Mouse (Mus musculus): ENCODE measurements around the gene Vmn1r82. TPM values are rescaled to one million over a fixed set of nuclear protein-coding genes. Genes with fewer than 3 reads are reported as not detected.

Vmn1r82 gene
- polyA plus RNA-seq (2014; fragmentation: Illumina TruSeq; extraction: RNeasy Lipid Tissue Mini Kit (QIAGEN cat#74804); ENCODE audit: low read depth, low replicate concordance): not detected

DNA sequence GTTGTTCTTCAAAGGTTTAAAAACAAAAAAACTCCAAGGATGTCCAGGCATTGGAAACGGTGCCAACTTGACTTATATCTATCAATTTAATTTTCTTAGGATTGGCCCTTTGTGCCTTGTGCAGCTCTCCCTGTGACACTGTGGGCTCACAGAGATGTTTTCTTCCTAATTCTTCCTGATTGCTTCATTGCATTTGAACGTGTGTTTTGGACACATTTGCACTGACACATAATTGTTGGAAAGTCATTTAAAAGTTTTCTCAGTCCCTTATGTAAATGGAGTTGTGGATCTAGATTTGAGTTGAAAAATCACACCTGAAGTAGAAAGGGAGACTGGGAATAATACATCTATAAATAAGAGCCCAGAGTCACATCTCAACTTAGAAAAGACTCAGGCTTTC, at the start of gene Vmn1r82:
Gene Vmn1r82, plus strand, starts transcription at position 301 of the 400 bp plus-strand sequence.

DNA sequence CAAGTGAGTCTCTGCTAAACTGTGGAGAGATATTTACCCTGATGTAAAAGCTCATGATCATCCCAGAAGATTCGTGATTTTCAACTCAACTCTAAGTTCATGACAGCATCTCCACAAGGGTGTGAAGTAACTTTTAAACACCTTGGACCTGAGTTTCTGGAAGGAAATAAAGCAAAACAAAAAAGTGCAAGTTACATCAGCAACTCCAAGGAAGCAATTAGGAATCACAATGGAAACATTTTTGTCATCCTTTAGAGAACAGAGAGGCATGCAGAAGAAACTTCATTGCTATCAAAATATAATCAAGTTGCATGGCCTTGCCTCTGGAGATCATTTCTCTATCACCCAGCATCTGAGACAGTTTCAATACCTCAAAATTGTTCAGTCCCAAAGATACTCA, 32.1 kb upstream of the Vmn1r82 start, which contains the start of gene Vmn1r81:
Gene Vmn1r81, minus strand, starts transcription at position 101 of the 400 bp plus-strand sequence.

DNA sequence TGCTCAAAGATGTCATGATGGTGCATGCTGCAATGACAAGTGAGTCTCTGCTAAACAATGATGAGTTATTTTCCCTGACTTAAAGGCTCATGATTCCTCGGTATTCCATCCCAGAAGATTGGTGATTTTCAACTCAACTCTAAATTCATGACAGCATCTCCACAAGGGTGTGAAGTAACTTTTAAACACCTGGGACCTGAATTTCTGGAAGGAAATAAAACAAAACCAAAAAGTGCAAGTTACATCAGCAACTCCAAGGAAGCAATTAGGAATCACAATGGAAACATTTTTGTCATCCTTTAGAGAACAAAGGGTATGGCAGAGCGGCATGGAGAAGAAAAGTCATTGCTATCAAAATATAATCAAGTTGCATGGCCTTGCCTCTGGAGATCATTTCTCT, 29.2 kb downstream of the Vmn1r82 start, which contains the start of gene Vmn1r83:
Gene Vmn1r83, minus strand, starts transcription at position 101 of the 400 bp plus-strand sequence.

Other genes with a start within 250 kb of the Vmn1r82 start
- gene Vmn1r78, start 150.2 kb upstream of the Vmn1r82 start, polyA plus RNA-seq (2014; fragmentation: Illumina TruSeq; extraction: RNeasy Lipid Tissue Mini Kit (QIAGEN cat#74804); ENCODE audit: low read depth, low replicate concordance): not detected
- gene Vmn1r79, start 129.2 kb upstream of the Vmn1r82 start, polyA plus RNA-seq (2014; fragmentation: Illumina TruSeq; extraction: RNeasy Lipid Tissue Mini Kit (QIAGEN cat#74804); ENCODE audit: low read depth, low replicate concordance): not detected
- not detected for gene Vmn1r80, start 111.1 kb upstream of the Vmn1r82 start, polyA plus RNA-seq (2014; fragmentation: Illumina TruSeq; extraction: RNeasy Lipid Tissue Mini Kit (QIAGEN cat#74804); ENCODE audit: low read depth, low replicate concordance)
- gene Vmn1r81, start 32.2 kb upstream of the Vmn1r82 start, polyA plus RNA-seq (2014; fragmentation: Illumina TruSeq; extraction: RNeasy Lipid Tissue Mini Kit (QIAGEN cat#74804); ENCODE audit: low read depth, low replicate concordance): not detected
- gene Vmn1r83, start 29.1 kb downstream of the Vmn1r82 start, polyA plus RNA-seq (2014; fragmentation: Illumina TruSeq; extraction: RNeasy Lipid Tissue Mini Kit (QIAGEN cat#74804); ENCODE audit: low read depth, low replicate concordance): not detected
- not detected for gene Vmn1r84, start 68.8 kb downstream of the Vmn1r82 start, polyA plus RNA-seq (2014; fragmentation: Illumina TruSeq; extraction: RNeasy Lipid Tissue Mini Kit (QIAGEN cat#74804); ENCODE audit: low read depth, low replicate concordance)
- gene Zfp551, start 122.3 kb downstream of the Vmn1r82 start, polyA plus RNA-seq (2014; fragmentation: Illumina TruSeq; extraction: RNeasy Lipid Tissue Mini Kit (QIAGEN cat#74804); ENCODE audit: low read depth, low replicate concordance): 0.85 TPM
- gene Zfp606, start 177.9 kb downstream of the Vmn1r82 start, polyA plus RNA-seq (2014; fragmentation: Illumina TruSeq; extraction: RNeasy Lipid Tissue Mini Kit (QIAGEN cat#74804); ENCODE audit: low read depth, low replicate concordance): 12.0 TPM
- gene 2900092C05Rik, start 212.1 kb downstream of the Vmn1r82 start, polyA plus RNA-seq (2014; fragmentation: Illumina TruSeq; extraction: RNeasy Lipid Tissue Mini Kit (QIAGEN cat#74804); ENCODE audit: low read depth, low replicate concordance): 287 TPM